Mouse (Mus musculus) adrenal gland, postnatal 4 days (tissue): ENCODE results near the gene Msrb3. TPM values are rescaled to one million over a fixed set of nuclear protein-coding genes. Genes with fewer than 3 reads are reported as not detected.

Experiments
- DNase-seq, 2 experiments: peaks; one replicate each; pipeline ENCODE4 v3.0.0; 2021 to 2022; ENCODE audit warnings: low spot score in 2 of 2, mixed read lengths in 2 of 2
- total RNA-seq, 2 experiments: library from RNA; stranded (reverse); gene quantifications; 2 replicates each; pipeline ENCODE4 v1.2.3; 2021

Gene Msrb3
- total RNA-seq, 2 experiments from 2014 or later, result 50.9 to 55.5 TPM

DNA sequence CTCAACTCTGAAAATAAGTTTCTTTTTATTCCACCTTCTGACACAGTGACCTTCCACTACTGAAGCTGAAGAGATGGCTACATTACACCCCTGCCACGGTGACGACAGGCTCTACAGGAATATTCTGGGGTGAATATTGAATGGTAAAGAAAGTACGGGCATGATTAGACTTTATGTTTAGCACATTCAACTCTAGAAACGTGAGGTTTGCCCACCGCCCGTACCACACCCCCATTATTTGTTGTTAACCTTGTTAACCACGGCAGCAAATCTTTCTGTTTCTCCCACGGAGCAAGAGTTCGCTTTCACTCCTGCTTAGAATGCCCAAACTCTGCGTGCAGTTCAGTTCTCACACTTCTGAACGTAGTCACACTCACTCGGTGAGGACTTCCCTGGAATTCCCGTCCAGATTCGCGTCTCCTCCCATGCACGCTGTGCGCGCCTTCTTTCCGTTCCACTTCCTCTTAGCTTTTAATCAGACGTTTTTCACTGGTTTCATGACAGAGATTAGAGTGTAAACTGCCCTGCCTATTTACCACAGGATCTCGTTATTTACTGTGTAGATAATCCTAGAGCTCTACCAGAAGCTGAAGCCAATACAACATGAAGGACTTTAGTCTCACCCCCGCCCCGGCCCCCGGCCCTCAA is 87.0 kb downstream of the Msrb3 start:
- no peak for DNase-seq

DNA sequence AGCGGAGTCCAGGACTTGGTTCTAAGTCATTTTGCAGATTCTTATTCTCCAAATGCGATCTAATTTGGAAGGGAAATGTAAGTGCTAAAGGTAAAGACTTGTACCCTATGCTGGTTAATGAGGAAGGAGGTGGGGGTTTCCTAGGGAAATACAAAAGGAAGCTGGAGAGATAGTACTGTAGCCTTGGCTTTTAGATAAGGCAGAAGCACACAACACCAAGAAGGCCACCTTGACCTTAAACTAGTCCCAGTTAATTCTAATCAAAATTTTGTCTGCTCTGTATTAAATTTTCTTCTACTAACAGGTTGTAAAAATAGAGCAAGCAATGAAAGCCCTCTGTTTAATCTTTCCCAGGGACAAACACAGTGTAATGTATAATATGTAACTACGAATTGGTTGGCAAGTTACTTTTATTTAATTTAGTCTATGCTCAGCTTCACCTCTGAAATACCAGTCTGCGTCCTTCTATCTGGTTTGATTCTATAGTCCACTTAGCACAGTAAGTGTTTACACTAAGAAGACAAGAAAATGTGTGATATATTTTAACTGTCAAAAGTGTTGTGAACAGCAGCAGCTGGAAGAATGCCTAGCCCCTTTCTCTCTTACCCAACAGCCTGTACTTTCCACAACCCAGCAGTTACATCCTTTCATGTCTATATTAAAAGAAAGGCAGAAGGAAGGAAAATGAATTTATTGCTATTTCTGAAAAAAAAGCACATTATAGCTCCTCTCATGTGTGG is 87.9 kb downstream of the Msrb3 start:
- no peak for DNase-seq

DNA sequence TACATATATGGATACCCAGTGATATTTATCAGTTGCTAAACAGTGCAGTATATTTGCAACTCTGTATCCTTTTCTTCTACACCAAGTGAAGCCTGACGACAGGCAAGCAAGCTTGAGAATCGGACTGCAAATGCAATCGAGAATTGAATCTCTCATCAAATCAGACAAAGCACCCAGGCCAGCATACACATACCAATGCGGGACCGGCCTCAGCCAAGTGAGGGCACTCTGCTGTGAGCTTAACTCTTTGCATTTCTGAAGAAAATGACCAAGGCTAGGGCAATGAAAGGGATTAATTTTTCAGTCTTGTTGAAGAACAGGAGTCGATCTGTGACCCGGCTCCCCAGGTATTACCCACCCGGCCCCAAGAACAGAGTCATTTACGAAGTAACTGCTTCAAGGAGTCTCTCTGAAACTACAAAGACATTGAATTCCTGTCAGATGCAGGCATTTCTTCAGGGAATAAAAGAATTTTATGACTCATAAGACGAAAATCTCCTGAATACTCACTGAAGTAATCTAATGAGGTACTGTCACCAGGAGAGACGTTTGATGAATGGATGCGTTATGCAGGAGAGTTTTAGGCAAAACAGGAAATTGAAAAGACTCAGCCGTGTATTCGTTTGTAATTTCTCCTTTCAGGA is 88.7 kb downstream of the Msrb3 start:
- DNase-seq, result no peak

DNA sequence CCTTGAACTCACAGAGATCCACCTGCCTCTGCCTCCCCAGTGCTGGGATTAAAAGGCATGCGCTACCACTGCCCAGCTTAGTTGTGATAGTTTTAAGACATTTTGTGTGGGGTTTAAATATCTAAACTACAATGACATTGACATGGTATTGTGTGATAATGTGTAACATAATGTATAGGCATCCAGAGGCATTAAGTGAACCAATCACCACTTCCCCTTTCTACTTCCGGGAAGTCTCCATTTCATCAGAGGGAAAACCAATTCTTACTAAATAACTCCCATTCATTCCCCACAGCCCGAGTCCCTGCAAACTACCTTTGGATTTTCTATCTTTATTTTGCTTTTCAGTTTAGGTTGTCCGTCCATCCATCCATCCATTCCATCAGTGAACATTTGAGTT is 90.7 kb downstream of the Msrb3 start:
- no peak for DNase-seq

DNA sequence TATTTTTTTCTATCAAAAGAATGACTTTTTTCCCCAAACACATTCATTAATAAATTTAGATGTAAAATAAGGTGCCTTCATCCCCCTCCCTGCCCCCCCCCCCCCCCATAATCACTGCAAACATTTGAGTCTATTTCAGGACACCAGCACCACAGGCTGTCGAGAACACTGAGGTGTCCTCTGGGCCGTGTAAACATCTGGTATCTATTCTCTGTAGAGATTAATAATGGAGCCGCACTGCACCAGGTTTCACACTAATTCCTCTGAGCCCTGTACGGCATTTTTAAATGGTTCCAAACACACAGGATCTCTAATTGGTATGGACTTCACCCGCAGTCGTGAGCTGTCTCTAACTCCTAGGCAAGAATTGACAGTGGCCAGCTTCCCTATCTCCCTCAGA is 97.8 kb downstream of the Msrb3 start:
- no peak for DNase-seq

DNA sequence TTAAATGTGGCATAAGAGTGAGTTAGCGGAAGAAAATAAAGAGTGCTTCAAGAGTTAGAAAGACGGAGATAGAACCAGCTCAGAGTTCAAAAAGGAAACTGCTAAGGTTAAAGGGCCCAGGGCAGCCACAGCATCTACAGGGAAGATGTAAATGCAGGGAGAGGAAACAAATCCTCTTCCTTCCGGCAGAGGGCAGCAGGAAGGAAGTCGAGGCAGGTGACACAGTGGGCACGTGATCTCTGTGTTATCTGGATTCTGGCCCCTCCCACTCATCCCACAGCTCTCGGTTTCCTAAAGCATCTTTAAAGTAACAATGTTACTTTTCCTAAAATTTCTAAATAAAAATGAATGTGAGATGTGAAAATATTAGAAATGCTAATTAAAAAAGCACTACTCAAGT is 99.4 kb downstream of the Msrb3 start:
- no peak for DNase-seq

DNA sequence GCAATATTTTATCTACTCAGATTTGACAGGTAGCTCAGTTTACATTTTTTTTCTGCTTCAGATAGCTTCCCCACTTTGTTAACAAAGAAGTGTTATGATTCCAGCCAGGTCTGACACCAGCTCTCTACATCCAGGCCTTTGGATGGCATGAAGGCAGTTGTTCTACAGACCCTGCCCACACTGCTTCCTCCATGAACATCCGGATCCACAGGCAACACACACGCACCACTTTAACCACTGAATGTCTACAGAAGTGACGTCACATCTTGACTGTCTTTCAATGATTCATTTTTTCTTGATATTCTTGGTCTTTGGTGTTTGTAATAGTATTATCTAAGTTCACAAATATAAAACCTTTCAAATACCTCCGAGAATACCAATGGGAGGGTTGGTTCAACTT is 102.2 kb downstream of the Msrb3 start:
- DNase-seq, result no peak

DNA sequence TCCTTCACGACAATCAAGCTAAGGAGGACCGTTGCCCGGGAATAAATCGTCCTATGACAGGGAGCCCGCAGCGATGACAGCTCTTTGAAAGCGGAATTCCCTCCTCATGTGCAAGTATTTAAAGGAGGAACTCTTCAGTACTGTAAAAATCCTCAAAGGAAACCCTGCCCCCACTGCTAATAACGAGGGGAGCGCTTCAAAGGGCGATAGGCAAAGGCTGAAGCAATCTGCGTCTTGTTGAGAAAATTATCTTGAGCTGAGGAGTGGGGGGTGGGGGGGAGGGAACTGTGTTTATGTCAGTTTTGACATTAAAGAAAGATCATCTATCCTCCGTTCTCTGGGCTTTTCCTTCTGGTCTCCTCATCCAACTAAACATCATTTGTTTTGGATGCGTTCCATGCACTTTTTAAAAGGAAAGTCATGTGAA is 104.5 kb downstream of the Msrb3 start:
- DNase-seq, result no peak

DNA sequence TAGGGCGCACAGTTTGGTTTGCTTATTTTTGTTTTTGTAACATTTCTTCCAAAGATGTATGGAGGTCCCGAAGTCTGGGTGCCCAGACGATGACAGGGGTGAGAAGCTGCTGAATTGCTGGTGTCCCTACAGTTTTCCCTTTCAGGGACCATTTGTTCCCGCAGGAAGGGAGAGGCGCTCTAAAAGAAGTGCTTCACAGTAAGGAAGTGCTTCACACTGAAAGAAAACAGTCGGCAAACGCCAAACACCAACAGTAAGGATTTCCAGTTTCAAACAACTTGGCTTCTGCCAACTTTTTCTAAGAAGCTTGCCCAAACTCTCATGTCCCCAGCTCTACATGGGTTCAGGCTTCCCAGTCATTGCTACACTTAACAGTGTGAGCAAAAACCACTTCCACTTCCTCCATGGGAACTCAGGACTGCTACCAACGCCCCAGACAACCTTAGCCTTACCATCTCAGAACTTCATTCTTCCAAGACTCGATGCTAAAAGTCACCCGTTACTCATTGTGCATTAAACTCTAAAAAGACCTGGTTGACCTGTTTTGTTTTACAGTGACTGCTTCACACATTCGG is 106.6 kb downstream of the Msrb3 start:
- DNase-seq, result no peak

DNA sequence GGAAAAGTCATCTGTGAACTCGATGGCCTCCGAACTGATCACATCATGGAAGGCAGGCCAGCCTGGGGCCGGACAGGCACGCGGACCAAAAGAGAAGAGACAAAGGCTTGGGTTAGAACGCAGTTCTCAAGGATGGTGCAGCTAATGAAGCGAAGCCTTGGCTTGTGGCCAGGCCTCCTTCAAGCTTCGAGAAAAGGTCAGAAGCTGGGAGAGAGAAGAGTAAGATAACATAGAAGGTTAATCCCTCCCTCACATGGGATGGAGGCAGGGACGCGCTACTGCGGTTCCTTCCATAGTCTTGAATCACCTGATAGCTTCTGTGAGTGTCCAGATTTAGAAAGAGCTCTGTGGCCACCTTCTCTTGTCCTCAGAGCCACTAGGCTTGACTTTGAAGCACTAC is 107.5 kb downstream of the Msrb3 start:
- no peak for DNase-seq

DNA sequence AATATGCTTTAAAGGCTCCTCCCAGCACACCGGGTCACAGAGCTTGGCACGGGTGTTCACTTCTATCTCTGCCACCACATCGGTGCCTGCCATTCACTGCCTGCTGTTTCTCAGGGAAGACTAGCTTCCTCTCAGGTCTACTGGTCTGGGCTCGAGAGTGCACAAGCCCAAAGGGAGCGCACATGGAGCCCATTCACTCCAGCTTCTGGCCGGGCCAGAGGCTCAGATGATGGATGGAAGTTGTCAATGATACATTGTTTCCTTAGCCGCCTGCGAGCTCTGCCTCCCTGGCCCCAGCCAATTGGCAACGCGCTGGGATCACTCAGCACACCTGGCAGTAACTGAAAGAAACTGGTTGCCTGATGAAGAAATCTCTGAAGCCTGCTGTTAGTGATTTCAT is 111.7 kb downstream of the Msrb3 start:
- DNase-seq, result no peak

DNA sequence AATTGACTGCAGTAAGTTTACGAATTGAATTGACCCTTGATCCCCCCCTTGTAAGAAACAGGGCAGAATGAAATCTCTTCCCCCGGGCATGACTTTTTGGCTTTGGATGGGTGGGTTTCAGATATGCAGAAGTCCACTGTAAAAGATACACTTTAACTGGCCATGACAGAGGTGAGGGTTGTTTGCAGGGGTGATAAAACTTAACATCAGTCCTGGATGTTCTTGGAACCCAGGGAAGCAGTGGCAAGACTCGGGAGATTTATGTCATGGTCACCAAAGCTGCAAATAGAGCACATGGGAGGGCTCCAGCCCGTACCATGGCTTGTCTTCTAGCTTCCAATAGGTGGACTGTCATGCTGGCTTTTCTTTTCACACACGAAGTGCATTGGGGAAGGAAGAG is 114.4 kb downstream of the Msrb3 start:
- no peak for DNase-seq

DNA sequence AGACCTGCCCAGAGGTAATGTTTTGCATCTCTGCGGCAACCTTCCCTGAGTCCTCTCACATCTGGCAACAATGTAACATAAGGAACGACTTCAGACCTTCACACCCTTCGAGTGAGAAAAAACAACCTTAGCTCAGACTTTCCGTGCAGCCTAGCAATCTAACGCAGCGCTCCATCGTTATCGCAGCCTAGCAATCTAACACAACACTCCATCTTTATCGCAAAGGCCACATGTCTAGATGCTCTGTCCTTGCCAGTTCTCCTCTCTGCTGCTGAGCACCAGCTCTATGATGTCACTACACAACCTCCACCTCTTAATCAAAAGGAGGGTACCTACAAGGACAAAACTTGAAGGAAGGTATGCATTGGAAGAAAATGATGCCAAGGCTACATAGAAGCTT is 115.5 kb downstream of the Msrb3 start:
- DNase-seq, result no peak

DNA sequence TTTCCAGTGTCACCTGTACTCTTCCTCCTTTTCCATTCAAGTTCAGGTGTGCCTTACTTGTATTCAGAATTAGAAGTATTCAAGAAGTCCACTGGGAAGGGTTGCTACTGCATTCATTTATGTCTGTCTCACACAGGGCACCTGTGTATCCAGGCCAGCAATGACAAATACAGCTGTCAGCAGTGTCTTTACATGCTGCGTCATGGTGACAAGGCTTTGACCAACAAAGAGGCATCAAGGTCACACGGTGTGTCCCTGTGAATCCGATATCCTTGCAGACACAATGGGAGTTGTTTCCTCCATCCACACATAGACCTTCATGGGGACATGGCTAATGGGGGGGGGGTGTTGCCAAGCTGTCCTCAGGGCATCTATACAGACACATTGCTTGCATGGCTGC is 121.4 kb downstream of the Msrb3 start:
- no peak for DNase-seq

DNA sequence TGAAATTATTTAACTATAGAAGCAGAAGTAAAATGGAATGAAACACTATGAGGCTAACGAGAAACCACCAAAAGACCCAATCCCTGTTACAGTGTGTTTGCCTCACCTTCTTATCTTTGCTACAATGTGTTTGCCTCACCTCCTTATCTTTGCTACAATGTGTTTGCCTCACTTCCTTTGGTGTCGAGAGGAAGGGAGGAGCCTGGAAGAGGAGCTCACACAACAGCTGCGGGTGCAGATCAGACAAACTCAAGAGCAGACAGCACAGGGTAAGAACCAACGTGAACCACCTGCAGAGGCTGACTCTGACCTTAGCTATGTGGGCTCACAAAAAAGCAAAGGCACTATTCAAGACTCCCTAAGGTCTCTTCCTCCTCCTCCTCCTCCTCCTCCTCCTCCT is 123.5 kb downstream of the Msrb3 start:
- DNase-seq, result no peak

DNA sequence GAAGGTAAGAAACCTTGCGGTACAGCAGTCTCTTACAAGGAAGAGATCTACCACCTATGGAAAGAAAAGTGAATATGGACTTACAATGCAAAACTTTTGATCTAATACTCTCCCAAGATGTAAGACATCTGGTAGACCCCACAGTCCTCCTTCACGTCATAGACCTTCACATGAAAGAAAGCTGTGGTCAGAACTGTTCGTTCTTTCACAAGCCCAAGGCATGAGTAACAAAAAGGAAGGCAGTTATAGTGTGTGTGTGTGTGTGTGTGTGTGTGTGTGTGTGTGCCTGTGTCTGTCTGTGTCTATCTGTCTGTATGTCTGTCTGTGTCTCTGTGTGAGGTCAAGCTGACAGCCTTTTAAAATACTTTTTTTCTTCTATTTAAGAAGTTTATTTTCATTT is 131.5 kb downstream of the Msrb3 start:
- DNase-seq, result no peak

DNA sequence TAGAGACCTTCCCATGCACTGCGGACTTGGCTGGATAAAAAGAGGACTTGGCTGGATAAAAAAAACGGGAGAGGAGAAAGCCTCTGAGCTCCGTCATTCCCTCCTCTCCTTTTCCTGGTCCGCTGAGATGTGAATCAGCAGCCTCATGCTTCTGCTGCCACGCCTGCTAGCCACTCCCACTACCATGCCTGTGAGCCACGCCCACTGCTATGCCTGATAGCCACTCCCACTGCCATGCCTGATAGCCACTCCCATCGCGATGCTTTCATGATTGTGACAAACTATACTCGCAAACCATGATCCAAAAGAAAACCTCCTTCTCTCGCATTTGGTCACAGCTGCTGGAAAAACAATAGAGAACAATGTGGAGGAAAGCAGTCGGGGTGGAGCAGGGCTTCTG is 133.5 kb downstream of the Msrb3 start:
- DNase-seq, result no peak

DNA sequence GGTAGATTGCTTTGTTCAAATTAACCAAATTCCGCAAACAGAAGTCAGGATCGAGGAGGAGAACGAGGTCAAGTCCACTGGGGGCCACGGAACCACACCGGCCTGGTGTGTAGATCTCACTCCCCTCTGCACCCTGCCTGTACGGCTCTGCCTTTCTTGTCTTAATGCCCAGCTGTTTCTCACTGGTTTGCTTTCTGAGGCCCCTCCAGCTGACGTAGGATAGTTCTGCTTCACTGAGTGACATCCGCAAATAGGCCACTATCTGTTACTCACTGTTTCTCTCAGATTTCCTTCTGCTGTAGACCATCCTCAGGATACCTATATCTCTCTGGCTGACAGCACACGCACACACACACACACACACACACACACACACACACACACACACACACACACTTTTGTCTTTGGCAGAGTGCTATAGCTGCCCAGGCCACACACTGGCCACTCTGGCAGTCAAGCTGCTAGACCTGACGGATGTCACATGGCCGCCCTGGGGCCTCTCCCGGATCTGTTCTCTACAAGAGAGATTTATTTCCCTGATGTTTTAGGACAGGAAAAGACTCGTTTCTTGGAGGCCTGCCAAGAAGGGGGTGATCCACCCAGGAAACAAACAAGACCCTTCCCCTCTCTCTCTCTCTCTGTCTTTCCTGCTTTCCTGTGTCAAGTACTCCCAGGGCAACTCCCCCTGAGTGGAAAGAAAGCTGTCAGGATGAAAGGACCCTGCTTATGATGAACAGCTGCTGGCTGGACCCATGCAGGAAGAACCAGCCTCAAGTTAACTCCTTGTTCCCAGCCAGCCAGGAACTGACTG is 135.0 kb downstream of the Msrb3 start:
- peak in 1 of 2 experiments; percentile 33 for DNase-seq

DNA sequence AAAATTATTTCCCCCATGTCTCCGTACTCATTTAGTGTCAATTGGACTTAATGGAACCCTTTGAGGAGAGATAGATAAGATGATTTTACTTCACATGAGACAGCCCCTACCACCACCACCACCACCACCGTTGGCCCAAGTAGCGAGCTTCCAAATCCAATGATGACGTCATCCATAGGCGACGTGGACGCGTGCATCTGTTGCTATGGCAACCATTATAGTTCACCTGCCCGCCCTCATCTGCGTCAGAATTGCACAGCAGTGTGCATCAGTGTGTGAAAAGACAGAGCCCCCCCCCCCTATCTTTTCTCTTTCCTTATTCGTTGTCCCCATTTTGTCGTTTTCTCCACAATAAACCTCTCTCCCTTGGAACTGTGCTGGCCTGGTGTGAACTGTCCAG is 135.9 kb downstream of the Msrb3 start:
- no peak for DNase-seq

DNA sequence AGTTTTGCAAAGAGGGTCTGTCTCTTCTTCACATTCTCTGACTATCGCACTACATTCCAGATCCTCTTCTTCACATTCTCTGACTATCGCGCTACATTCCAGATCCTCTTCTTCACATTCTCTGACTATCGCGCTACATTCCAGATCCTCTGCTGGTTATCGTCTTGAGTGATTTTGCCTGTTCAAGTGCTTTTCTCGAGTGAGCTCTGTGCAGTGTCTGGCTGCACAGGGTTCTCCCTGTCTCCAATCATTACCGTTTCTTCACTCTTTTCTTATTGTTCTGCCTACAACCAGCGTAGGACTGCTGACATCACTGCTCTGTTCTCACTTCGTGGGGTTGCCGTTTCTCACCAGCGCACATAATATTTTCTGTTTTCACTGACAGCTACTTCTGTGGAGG is 138.2 kb downstream of the Msrb3 start:
- DNase-seq, result no peak

DNA sequence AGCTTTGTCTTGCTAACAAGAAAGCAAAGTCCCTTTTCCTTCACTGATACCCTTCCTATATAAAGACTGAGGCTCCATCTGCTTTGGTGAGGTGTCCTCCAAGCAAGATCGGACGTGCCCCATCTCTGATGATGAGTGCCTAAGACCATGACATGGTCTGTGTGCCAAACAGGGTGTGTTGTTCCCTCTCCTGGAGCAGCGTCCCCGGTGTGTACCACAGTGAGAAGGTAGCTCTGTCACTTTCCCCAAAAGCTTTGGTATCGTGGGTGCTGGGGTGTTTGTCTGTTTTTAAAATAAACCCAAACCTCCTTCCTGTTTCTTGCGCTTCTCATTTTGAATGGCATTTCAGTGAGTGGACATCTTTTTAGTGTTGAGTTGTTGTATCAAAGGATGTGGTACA is 139.0 kb downstream of the Msrb3 start:
- no peak for DNase-seq
